Mouse (Mus musculus): ENCODE measurements around the gene Sncg. TPM values are rescaled to one million over a fixed set of nuclear protein-coding genes. Genes with fewer than 3 reads are reported as not detected.
"Not testable (repeated sequence)": the region's sequence is repeated elsewhere in the genome, so short reads cannot be mapped to it uniquely, and the experiment has no call there.

The Sncg gene
- polyA plus RNA-seq, 1 experiment from 2014 or later: 76.8 TPM

GRCm38 (mm10) chr14:34364254-34365146, 10.1 kb downstream of the Sncg start:
- not testable (repeated sequence) for ATAC-seq (ENCODE audit: low read depth); H3K36me3 ChIP-seq (ENCODE audit: control insufficient read depth, insufficient read depth, low read length); H3K9me3 ChIP-seq (ENCODE audit: control insufficient read depth, low read length); H3K27ac ChIP-seq (replicated peaks; ENCODE audit: low read depth, low read length); H3K4me1 ChIP-seq (ENCODE audit: control insufficient read depth, insufficient read depth, low read length); H3K27me3 ChIP-seq (replicated peaks; ENCODE audit: control insufficient read depth, insufficient read depth, low read length); DNase-seq (ENCODE audit: low spot score); H3K9ac ChIP-seq (ENCODE audit: low read depth, low read length)
- WGBS: 76% methylated on average over 14 of the region's 15 CpGs
- H3K4me3 ChIP-seq (ENCODE audit: low read depth, low read length): peak overlapping the region; percentile 46
- H3K4me2 ChIP-seq (ENCODE audit: low read depth, low read length): peak overlapping the region; percentile 83

GRCm38 (mm10) chr14:34363490-34364253, 10.9 kb downstream of the Sncg start:
- peak; percentile 81 for DNase-seq (ENCODE audit: low spot score)
- ATAC-seq (ENCODE audit: low read depth): peak; percentile 88
- WGBS: 1% methylated on average over 31 of the region's 32 CpGs

GRCm38 (mm10) chr14:34362726-34363445, 11.7 kb downstream of the Sncg start:
- Histone ChIP-seq H3K4me2 (ENCODE audit: low read depth, low read length) (peak overlapping the region; percentile 83), H3K36me3 (ENCODE audit: control insufficient read depth, insufficient read depth, low read length) (no peaks in the 10 kb centered on the region), H3K9ac (ENCODE audit: low read depth, low read length) (peak overlapping the region; percentile 59), H3K9me3 (ENCODE audit: control insufficient read depth, low read length) (no peaks in the 10 kb centered on the region), H3K4me1 (ENCODE audit: control insufficient read depth, insufficient read depth, low read length) (no peaks in the 10 kb centered on the region), H3K27me3 (replicated peaks; ENCODE audit: control insufficient read depth, insufficient read depth, low read length) (no peaks in the 10 kb centered on the region), H3K4me3 (ENCODE audit: low read depth, low read length) (peak overlapping the region; percentile 46), H3K27ac (replicated peaks; ENCODE audit: low read depth, low read length) (no peak overlapping the region)
- DNase-seq (ENCODE audit: low spot score) (peak; percentile 82), ATAC-seq (ENCODE audit: low read depth) (peak; percentile 54)
- WGBS: 28% methylated on average over 18 of the region's 18 CpGs

More at GRCm38 (mm10) chr14:34363490-34364253, 10.9 kb downstream of the Sncg start:
- H3K4me2 ChIP-seq (ENCODE audit: low read depth, low read length): peak overlapping the region; percentile 83
- H3K27ac ChIP-seq (replicated peaks; ENCODE audit: low read depth, low read length): no peak overlapping the region
- no peaks in the 10 kb centered on the region for H3K27me3 ChIP-seq (replicated peaks; ENCODE audit: control insufficient read depth, insufficient read depth, low read length)
- peak overlapping the region; percentile 46 for H3K4me3 ChIP-seq (ENCODE audit: low read depth, low read length)
- no peaks in the 10 kb centered on the region for H3K9me3 ChIP-seq (ENCODE audit: control insufficient read depth, low read length)
- peak overlapping the region; percentile 59 for H3K9ac ChIP-seq (ENCODE audit: low read depth, low read length)
- H3K36me3 ChIP-seq (ENCODE audit: control insufficient read depth, insufficient read depth, low read length): no peaks in the 10 kb centered on the region
- no peaks in the 10 kb centered on the region for H3K4me1 ChIP-seq (ENCODE audit: control insufficient read depth, insufficient read depth, low read length)

GRCm38 (mm10) chr14:34362135-34362534, 12.5 kb downstream of the Sncg start:
- WGBS: 73% methylated on average over 4 of the region's 4 CpGs
- Histone ChIP-seq H3K27me3 (replicated peaks; ENCODE audit: control insufficient read depth, insufficient read depth, low read length) (no peaks in the 10 kb centered on the region), H3K4me2 (ENCODE audit: low read depth, low read length) (no peak overlapping the region), H3K27ac (replicated peaks; ENCODE audit: low read depth, low read length) (no peak overlapping the region), H3K4me3 (ENCODE audit: low read depth, low read length) (no peak overlapping the region), H3K9me3 (ENCODE audit: control insufficient read depth, low read length) (no peaks in the 10 kb centered on the region), H3K4me1 (ENCODE audit: control insufficient read depth, insufficient read depth, low read length) (no peaks in the 10 kb centered on the region), H3K9ac (ENCODE audit: low read depth, low read length) (no peak overlapping the region), H3K36me3 (ENCODE audit: control insufficient read depth, insufficient read depth, low read length) (no peaks in the 10 kb centered on the region)
- DNase-seq (ENCODE audit: low spot score): no peak
- no peak for ATAC-seq (ENCODE audit: low read depth)

- no peaks in the 10 kb centered on the region for H3K9me3 ChIP-seq (ENCODE audit: control insufficient read depth, low read length)
- H3K4me1 ChIP-seq (ENCODE audit: control insufficient read depth, insufficient read depth, low read length): no peaks in the 10 kb centered on the region
- H3K27ac ChIP-seq (replicated peaks; ENCODE audit: low read depth, low read length): no peak overlapping the region
- ATAC-seq (ENCODE audit: low read depth) (no peak), DNase-seq (ENCODE audit: low spot score) (no peak)
- H3K27me3 ChIP-seq (replicated peaks; ENCODE audit: control insufficient read depth, insufficient read depth, low read length): no peaks in the 10 kb centered on the region
- WGBS: 47% methylated on average over 6 of the region's 6 CpGs
- H3K4me3 ChIP-seq (ENCODE audit: low read depth, low read length): no peak overlapping the region
- no peak overlapping the region for H3K4me2 ChIP-seq (ENCODE audit: low read depth, low read length)
- H3K36me3 ChIP-seq (ENCODE audit: control insufficient read depth, insufficient read depth, low read length): no peaks in the 10 kb centered on the region
- H3K9ac ChIP-seq (ENCODE audit: low read depth, low read length): no peak overlapping the region
These were observed 14.3 kb downstream of the Sncg start for GRCm38 (mm10) chr14:34360251-34360650.

- WGBS: 30% methylated on average over 5 of the region's 5 CpGs
- Histone ChIP-seq H3K4me3 (ENCODE audit: low read depth, low read length) (no peak overlapping the region), H3K27ac (replicated peaks; ENCODE audit: low read depth, low read length) (no peak overlapping the region), H3K9ac (ENCODE audit: low read depth, low read length) (no peak overlapping the region), H3K36me3 (ENCODE audit: control insufficient read depth, insufficient read depth, low read length) (no peaks in the 10 kb centered on the region), H3K9me3 (ENCODE audit: control insufficient read depth, low read length) (no peaks in the 10 kb centered on the region), H3K4me2 (ENCODE audit: low read depth, low read length) (no peak overlapping the region), H3K27me3 (replicated peaks; ENCODE audit: control insufficient read depth, insufficient read depth, low read length) (no peaks in the 10 kb centered on the region), H3K4me1 (ENCODE audit: control insufficient read depth, insufficient read depth, low read length) (no peaks in the 10 kb centered on the region)
- no peak for ATAC-seq (ENCODE audit: low read depth)
- DNase-seq (ENCODE audit: low spot score): no peak
These were observed 14.8 kb downstream of the Sncg start for GRCm38 (mm10) chr14:34359676-34360244.

- WGBS: 83% methylated on average over 7 of the region's 7 CpGs
- no peaks in the 10 kb centered on the region for H3K36me3 ChIP-seq (ENCODE audit: control insufficient read depth, insufficient read depth, low read length)
These were observed 16.7 kb downstream of the Sncg start for GRCm38 (mm10) chr14:34357671-34358455.

More at GRCm38 (mm10) chr14:34357671-34358455, 16.7 kb downstream of the Sncg start:
- H3K4me2 ChIP-seq (ENCODE audit: low read depth, low read length): no peak overlapping the region
- H3K27me3 ChIP-seq (replicated peaks; ENCODE audit: control insufficient read depth, insufficient read depth, low read length): no peaks in the 10 kb centered on the region
- H3K4me1 ChIP-seq (ENCODE audit: control insufficient read depth, insufficient read depth, low read length): no peaks in the 10 kb centered on the region
- no peak overlapping the region for H3K27ac ChIP-seq (replicated peaks; ENCODE audit: low read depth, low read length)
- H3K4me3 ChIP-seq (ENCODE audit: low read depth, low read length): no peak overlapping the region
- no peak for ATAC-seq (ENCODE audit: low read depth)
- no peaks in the 10 kb centered on the region for H3K9me3 ChIP-seq (ENCODE audit: control insufficient read depth, low read length)
- no peak for DNase-seq (ENCODE audit: low spot score)
- no peak overlapping the region for H3K9ac ChIP-seq (ENCODE audit: low read depth, low read length)
